Mouse (Mus musculus) cerebellum, adult 2 months (tissue): ENCODE measurements around the gene Pde6b. TPM values are rescaled to one million over a fixed set of nuclear protein-coding genes. Genes with fewer than 3 reads are reported as not detected.
A peak's percentile ranks its signal among the peaks of the same experiment; 100 is the strongest.

Experiments used
- DNase-seq, 2 experiments: peaks; one replicate each; pipeline ENCODE4 v3.0.0; 2021
- H3K27ac ChIP-seq: fragments of 200-500 bp; 2 replicates; pipeline ENCODE4 v1.5.1; 2012; ENCODE audit warnings: low read length, control low read depth, inconsistent platforms; ENCODE audit not compliant: insufficient read depth
- H3K27me3 ChIP-seq: fragments of 200-500 bp; 2 replicates; pipeline ENCODE4 v1.6.1; 2012; ENCODE audit warnings: inconsistent platforms, mild to moderate bottlenecking, low read length, moderate library complexity; ENCODE audit not compliant: control insufficient read depth, insufficient read depth
- H3K4me1 ChIP-seq: fragments of 200-500 bp; 2 replicates; pipeline ENCODE4 v1.6.1; 2011; ENCODE audit warnings: low read length; ENCODE audit not compliant: control insufficient read depth, insufficient read depth
- H3K4me3 ChIP-seq: fragments of 200-500 bp; replicated peaks from 2 replicates; pipeline ENCODE3; 2011; ENCODE audit warnings: mild to moderate bottlenecking, low read depth, low read length, control low read depth; ENCODE audit not compliant: insufficient read depth
- CTCF ChIP-seq: fragments of 200-500 bp; IDR thresholded peaks from 2 replicates; pipeline ENCODE4 v1.5.1; 2011; ENCODE audit warnings: low read depth, mild to moderate bottlenecking, control low read depth, low read length, moderate library complexity, borderline replicate concordance; ENCODE audit not compliant: insufficient read depth
- POLR2A ChIP-seq: fragments of 200-500 bp; IDR thresholded peaks from 2 replicates; pipeline ENCODE4 v1.6.1; 2011; ENCODE audit warnings: low read length, control low read depth, borderline replicate concordance; ENCODE audit not compliant: insufficient read depth
- WGBS: fragments of 180-500 bp; shearing (Covaris S2); methylation state at CpG from one replicate; pipeline ENCODE4 v1.1.7; 2018; 5-methylcytosine and 5-hydroxymethylcytosine counted together
- polyA plus RNA-seq: library from polyadenylated mRNA; depleted of rRNA; stranded (reverse); fragments of >200 nt; gene quantifications from 2 replicates; pipeline ENCODE4 v1.2.3, GENCODE M21; 2012

Pde6b gene
- polyA plus RNA-seq, 1 experiment, result 0.38 TPM

DNA sequence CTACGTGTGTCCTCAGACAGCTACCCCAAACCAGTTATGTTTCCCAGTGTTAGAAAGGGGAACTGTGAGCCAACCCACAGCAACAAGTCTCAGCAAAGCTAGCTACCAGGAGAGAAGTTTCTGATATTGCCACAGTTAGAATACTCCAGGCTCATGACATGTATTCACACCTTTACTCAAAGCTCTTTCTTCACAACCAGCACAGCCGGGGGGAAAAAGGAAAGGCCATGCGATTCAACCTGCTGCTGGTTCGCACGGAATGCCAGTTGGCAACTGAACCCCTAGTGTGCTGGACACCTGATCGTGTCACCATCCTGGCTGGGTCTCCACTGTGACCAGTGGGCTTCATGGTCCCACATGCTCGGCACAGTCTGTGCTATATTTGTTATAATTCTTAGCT lies 59.7 kb downstream of the Pde6b start:
- H3K27ac ChIP-seq, result no peak overlapping the region
- WGBS, result 35% methylated on average over 7 of the region's 7 CpGs
- TF ChIP-seq POLR2A (no peak), CTCF (no peak)
- DNase-seq, result no peak
- H3K27me3 ChIP-seq, result no peaks in the 10 kb centered on the region
- no peak overlapping the region for H3K4me3 ChIP-seq
- 0 out of 2 replicates have a peak, but pooled peaks cover 3% of the 10 kb centered on the region for H3K4me1 ChIP-seq

DNA sequence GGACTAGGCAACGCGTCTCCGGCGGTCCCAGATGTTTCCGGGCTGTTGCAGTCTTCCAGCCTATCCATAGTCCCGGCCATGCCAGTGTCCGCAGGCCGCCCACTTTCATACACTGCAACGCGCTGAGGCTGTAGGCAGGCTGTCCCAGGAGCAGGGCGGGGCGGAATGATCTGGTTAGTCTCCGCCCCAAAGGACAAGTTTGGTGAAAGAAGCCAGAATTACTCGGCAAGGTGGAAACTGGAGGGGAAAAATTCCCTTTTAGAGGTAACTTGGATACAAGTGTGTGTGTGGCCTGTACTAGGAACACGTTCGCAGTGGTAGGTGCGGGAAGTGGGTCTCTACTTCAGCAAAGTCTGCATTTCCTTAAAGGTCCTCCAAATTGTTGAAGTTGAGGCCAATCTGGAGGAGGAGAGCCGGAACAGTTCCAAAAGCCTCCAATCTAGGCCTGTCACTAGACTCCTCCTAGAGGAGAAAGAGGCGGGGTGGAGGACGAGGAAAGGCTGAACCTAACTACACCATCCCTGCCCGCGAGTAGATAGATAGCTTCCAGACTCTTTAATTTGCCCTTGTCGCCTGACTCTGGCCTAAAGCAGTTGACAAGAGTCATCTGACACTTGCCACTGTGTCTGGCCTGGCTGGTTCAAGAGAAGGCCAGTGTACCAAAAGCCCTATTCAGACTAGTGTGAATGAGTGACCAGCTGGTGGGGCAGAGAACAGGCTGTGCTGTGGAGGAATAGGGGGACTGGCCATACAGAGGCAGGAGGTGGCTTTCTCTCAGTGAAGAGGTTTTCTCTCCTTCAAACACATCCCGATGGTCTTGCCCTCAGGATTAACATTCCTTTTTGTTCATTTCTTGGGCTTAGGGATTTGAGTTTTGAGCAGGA lies 60.8 kb downstream of the Pde6b start, which contains the start of gene Mfsd7a:
TSS of gene Mfsd7a (minus strand) at position 107 of the 884 bp plus-strand sequence.
- H3K4me1 ChIP-seq, result 0 out of 2 replicates have a peak, but pooled peaks cover 3% of the 10 kb centered on the region
- no peak within 1 kb of the TSS for H3K27ac ChIP-seq
- WGBS, result 27% methylated on average over 24 of the region's 24 CpGs
- H3K4me3 ChIP-seq, result no peak within 1 kb of the TSS
- no peaks in the 10 kb centered on the region for H3K27me3 ChIP-seq
- TF ChIP-seq CTCF, result no peak
- TF ChIP-seq POLR2A, result no peak
- DNase-seq, result no peak

DNA sequence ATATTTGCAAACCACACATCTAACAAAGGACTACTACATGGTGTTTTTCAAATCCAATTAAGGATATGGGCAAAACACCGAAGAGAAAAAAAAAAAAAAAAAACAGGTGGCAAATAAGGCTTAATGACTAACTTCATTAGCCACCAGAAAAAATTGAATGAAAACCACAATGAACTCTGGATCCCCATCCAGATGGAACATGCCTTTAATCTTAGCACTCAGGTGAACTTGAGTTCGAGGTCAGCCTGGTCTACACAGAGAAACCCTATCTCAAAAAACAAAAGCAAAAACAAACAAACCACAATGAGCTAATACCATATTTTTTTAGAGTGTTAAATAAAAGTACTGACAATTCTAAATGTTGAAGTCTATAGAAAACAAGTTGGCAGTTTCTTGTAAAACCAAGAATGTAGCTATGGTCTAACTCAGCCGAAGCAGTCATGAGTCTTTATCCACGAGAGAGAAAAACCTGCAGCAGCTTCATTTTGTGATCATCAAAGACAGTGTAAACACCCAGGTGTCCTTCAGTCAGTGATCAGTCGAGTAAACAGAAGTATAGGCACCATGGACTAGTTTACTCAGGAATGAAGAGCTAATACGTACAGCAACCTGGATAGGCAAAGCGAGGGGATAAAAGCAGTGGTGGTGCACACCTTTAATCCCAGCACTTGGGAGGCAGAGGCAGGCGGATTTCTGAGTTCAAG lies 62.8 kb downstream of the Pde6b start:
- Histone ChIP-seq H3K4me1 (0 out of 2 replicates have a peak, but pooled peaks cover 3% of the 10 kb centered on the region), H3K27ac (no peak overlapping the region), H3K27me3 (no peaks in the 10 kb centered on the region), H3K4me3 (no peak overlapping the region)
- no peak for DNase-seq
- TF ChIP-seq POLR2A, result no peak
- TF ChIP-seq CTCF, result no peak
- 82% methylated on average over 8 of the region's 8 CpGs for WGBS

DNA sequence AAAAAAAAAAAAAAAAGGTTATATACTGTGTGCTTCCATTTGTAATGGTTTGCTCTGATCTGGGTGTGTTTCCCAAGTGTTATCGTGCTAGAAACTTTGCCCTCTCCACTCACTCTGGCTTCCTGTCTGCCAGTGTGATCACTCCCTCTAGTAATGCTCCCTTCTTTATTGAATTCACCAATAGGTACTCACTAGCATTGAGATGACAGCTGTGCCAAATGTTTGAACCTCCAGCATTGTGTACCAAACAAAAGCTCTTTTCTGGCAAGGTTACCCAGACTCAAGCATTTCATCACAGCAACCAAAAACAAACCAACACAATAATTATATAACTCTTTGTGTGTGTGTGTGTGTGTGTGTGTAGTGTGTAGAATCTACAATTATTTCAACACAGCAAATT lies 63.4 kb downstream of the Pde6b start:
- H3K4me3 ChIP-seq, result no peak overlapping the region
- WGBS, result 90% methylated on average over 1 of the region's 1 CpGs
- no peak for TF ChIP-seq CTCF
- TF ChIP-seq POLR2A, result no peak
- DNase-seq, result no peak
- H3K27ac ChIP-seq, result no peak overlapping the region
- H3K27me3 ChIP-seq, result no peaks in the 10 kb centered on the region
- 0 out of 2 replicates have a peak, but pooled peaks cover 3% of the 10 kb centered on the region for H3K4me1 ChIP-seq

DNA sequence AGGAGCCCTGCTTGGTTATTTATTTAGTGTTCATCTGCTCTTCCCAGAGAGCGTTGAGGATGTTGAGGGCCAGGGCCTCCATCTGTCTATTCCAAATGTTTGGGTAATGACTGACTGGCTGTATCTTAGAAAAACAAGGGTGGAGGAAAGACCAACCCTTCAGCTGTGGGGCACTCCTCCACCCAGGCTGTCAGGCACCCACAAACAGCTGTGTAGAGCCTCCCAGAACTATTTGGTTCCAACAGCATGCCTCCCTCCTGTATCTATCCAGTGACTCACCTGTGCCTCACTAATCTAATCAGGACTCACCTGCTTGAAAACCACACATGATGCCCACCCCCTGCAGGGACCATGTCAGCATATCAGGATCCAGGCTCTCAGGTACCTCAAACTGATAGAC lies 64.2 kb downstream of the Pde6b start:
- no peak for TF ChIP-seq POLR2A
- TF ChIP-seq CTCF, result no peak
- WGBS, result 82% methylated on average over 1 of the region's 1 CpGs
- Histone ChIP-seq H3K4me1 (0 out of 2 replicates have a peak, but pooled peaks cover 3% of the 10 kb centered on the region), H3K27me3 (no peaks in the 10 kb centered on the region), H3K4me3 (no peak overlapping the region), H3K27ac (no peak overlapping the region)
- DNase-seq, result no peak

DNA sequence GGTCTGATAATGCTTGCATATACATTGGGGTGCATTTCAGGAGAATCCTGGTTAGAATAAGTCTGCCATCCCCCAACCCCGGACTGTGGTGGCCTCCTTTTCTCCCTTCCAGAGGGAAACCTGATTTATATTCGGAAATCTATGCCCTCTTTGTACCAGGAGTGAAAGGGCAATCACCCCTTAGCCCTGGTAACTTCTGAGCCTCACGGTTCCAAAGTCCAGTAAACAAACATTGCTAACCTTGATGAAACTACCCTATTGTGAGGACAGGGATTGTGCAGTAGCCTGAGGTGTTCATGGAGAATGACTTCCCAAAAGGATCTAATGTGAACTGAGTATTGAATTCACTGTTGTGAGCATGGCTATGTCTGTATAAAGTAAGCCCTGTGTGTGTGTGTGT lies 65.9 kb downstream of the Pde6b start:
- no peak for TF ChIP-seq CTCF
- TF ChIP-seq POLR2A, result no peak
- Histone ChIP-seq H3K4me3 (no peak overlapping the region), H3K27ac (no peak overlapping the region), H3K27me3 (no peaks in the 10 kb centered on the region), H3K4me1 (no peaks in the 10 kb centered on the region)
- WGBS, result 46% methylated on average over 3 of the region's 3 CpGs
- DNase-seq, result no peak

DNA sequence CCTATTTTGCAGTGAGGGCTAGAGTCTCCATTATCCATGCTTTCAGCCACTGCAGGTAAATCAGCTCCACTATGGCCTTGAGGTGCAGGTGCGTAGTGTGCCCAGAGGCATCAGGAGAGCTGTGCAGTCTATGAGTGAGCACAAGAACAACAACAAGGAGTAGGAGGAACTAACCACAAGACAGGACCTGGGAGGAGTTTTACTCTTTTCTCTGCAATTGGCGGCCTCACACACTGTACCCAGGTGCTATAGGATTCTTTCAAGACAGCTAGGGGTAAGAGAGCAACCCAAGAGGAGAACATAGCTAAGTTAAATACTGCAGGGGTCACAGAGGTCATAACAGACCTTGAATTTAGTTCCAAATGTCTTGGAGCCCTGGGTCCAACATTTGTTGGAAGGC lies 70.5 kb downstream of the Pde6b start:
- no peak overlapping the region for H3K4me3 ChIP-seq
- no peak for TF ChIP-seq CTCF
- WGBS, result 98% methylated on average over 2 of the region's 2 CpGs
- H3K4me1 ChIP-seq, result peaks cover 6% of the 10 kb centered on the region
- no peaks in the 10 kb centered on the region for H3K27me3 ChIP-seq
- H3K27ac ChIP-seq, result no peak overlapping the region
- no peak for DNase-seq

DNA sequence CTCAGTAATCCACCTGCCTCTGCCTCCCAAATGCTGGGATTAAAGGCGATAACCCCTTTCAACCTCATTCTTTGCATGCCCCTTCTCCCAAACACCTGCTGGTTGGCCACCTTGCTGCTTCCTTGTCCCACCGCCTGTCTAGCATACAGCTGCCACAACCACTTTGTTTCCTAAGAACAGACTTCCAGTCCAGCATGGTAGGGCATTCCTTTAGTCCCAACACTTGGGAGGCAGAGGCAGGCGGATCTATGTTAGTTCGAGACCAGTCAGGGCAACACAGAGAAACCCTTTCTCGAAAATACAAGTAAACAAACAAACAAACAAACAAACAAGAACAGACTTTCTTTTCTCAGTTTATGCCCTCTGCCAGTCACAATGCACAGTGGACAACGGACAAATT lies 72.3 kb downstream of the Pde6b start:
- no peak for TF ChIP-seq CTCF
- H3K4me1 ChIP-seq, result peaks cover 6% of the 10 kb centered on the region
- 47% methylated on average over 6 of the region's 6 CpGs for WGBS
- peak in 1 of 2 experiments; percentile 18 for DNase-seq
- peak overlapping the region; percentile 89 for H3K4me3 ChIP-seq
- no peaks in the 10 kb centered on the region for H3K27me3 ChIP-seq
- no peak overlapping the region for H3K27ac ChIP-seq
